ENCODE assay signal across 8 mouse cellular contexts in the genomic region with DNA sequence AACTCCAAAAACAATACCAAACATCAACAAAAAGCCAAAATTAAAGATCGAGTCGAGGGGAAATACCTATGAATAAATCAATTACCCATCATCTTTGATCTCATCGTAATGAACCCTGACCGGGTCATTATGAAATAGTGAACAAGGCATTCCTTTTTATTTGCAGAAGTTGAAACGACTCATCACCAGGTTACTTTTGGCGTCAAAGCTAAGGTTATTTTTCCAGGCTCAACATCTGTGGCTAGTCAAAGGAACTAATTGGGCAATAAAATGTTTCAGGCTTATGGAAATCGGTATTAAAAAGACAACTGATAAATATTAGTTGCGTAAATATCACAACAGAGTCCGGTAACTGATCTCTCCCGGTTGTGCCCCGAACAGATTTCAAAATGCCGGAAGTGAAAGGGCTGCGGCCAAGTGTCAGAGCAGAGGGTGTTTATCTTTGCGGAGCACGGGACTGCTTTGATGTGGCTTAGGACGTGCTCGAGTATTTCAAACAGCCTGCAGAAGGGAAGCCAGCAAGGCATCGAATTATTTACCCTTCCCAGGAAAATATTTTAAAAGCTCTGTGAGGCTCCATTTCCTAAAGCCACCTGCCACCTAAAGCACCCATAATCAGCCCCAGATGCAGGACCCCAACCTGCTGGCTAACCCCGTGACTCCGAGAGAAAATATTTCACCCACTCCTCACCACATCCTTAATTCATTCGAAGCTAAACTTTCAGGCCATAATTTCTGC.
A peak's percentile ranks its signal among the peaks of the same experiment; 100 is the strongest.
DNase-seq lines count a peak whose midpoint lies in the region; ATAC-seq lines count a peak whose summit lies in the region.

No protein-coding gene starts in this region.

- peaks cover 7% of the 10 kb centered on the region for H3K4me1 ChIP-seq in heart, embryonic 13.5 days

- ATAC-seq in heart, embryonic 13.5 days (ENCODE audit: extremely low read depth, insufficient number of reproducible peaks, low FRiP score, low TSS enrichment): no peak

- no peaks in the 10 kb centered on the region for H3K9me3 ChIP-seq in heart, embryonic 13.5 days

- no peak overlapping the region for H3K9ac ChIP-seq in heart, embryonic 13.5 days

- no peak overlapping the region for H3K27ac ChIP-seq in heart, embryonic 13.5 days (replicated peaks)

- H3K36me3 ChIP-seq in heart, embryonic 13.5 days: no peaks in the 10 kb centered on the region

- 35% methylated on average over 21 of the region's 21 CpGs for WGBS in heart, embryonic 13.5 days

- peak overlapping the region; percentile 59 for H3K4me2 ChIP-seq in heart, embryonic 13.5 days

- peak overlapping the region; percentile 25 for H3K4me3 ChIP-seq in heart, embryonic 13.5 days

- H3K27me3 ChIP-seq in heart, embryonic 13.5 days (replicated peaks): no peaks in the 10 kb centered on the region

- DNase-seq in heart, postnatal 25 days (ENCODE audit: low spot score): no peak
- peak; percentile 69 for DNase-seq in embryo, embryonic 10 days (ENCODE audit: low spot score)
- DNase-seq in kidney, postnatal 14 days: peak; percentile 28
- DNase-seq in lung, postnatal 25 days (ENCODE audit: low spot score): peak; percentile 43
- DNase-seq in natural killer cell, adult 2 months (ENCODE audit: low spot score in 2 of 2): no peak
- DNase-seq in layer of hippocampus, postnatal 14 days (ENCODE audit: low spot score in 2 of 2): no peak
- no peak for DNase-seq in urinary bladder, adult 2 months (ENCODE audit: low spot score)

- intact Hi-C loops in heart, postnatal 25 days (cut with DNase I): no loop called here

Comparison
In these comparisons a context has a peak if more than half of its experiments do, and no peak if none do; other contexts are left out.
1. DNase-seq: peak in embryo, embryonic 10 days (single experiment), kidney, postnatal 14 days (single experiment) and lung, postnatal 25 days (single experiment); none in heart, postnatal 25 days (single experiment), natural killer cell, adult 2 months (0 of 2), layer of hippocampus, postnatal 14 days (0 of 2) and urinary bladder, adult 2 months (single experiment).